Mouse (Mus musculus): Measurements from ENCODE around the gene Nudc.
A peak's percentile ranks its signal among the peaks of the same experiment; 100 is the strongest.
"Not testable (repeated sequence)": the region's sequence is repeated elsewhere in the genome, so short reads cannot be mapped to it uniquely, and the experiment has no call there.

Nudc gene

DNA sequence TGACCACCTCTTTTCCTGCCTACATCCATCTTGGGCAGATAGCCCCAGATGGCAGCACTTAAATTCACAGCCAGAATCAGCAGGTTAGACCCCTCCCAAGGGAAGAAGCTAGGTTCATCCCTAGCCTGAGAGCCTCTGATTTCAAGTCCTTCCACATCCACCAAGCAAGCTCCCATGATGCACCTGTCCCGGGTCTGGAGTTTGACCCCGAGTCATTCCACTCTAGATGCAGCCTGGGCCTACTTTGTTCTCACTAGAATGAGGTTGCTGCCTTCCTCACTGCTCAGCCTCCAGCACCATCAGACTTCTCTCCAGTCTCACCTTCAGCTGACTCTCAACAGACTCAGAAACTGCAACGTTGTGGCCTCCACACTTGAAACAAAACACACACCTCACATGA, 9.7 kb downstream of the Nudc start:
- DNase-seq (ENCODE audit: low spot score): no peak

DNA sequence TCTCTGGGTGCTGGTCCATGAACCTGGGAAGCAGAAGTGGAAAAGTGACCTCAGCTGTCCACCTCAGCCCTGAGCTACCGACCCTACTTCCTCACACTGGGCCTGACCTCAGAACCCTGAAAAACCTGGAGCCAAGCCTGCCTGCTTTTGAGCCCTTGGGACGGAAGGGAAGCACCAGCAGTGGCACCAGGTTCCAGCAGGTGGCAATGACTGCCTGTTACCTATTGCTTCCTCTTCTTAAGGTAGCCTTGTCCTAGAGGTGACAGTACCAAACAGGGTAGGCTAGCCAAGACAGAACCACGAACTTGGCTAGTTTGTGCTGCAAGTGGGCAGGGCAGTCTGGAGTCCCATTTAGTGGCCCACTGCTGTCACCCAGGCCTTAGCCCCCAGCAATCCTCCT, 13.0 kb downstream of the Nudc start:
- DNase-seq (ENCODE audit: low spot score): no peak

DNA sequence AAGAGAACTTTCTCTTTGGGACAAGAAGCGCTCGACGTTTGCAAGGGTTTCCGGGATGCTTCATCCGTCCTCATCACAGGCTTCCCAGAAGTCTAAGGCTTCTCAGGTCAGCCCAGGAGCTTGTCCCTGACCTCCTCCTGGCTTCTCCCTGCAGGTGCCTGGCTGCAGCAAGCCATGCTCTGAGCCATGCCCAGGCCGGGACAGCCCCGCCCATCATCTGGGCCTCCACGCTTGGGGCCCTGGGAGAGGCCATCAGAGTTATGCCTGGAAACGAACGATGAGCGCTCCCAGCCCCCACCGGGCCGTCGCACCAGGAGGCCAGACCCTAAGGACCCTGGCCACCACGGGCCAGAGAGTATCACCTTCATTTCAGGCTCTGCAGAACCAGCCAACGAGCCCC, 18.0 kb downstream of the Nudc start:
- DNase-seq (ENCODE audit: low spot score): no peak

DNA sequence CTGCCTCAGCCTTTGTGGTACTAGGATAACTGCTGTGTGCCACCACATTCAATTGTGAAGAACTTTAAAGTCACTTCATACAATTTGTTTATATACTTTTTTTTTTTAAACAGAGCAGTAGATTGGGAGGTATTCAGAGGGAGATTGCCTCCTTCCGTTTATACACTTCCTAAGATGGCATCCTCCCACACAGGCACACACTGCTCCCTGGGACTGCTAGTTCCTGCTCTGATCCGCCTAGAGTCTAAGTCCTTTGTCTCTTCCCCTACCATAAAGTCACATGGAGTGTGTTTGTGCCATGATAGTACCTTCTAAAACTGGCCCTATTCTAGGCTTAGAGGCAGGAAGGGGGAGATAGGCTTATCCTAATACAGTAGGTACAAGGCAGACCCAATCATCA, 24.3 kb downstream of the Nudc start:
- no peak for DNase-seq (ENCODE audit: low spot score)

DNA sequence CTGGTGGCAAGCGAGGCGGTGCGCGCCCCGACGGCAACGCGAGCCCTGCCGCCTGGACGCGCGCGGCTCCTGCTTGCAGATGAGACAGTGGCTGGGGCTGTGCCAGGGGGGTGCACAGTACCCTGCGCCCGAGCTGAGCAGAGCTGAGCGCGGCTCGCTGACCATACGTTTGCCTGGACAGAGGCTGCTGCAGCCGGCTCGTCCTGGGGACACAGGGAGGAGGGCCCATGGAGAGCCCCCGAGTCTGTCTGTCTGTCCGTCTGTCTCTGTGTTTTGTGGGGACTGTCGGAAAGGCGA, 26.5 kb downstream of the Nudc start:
- DNase-seq (ENCODE audit: low spot score): peak; percentile 60

DNA sequence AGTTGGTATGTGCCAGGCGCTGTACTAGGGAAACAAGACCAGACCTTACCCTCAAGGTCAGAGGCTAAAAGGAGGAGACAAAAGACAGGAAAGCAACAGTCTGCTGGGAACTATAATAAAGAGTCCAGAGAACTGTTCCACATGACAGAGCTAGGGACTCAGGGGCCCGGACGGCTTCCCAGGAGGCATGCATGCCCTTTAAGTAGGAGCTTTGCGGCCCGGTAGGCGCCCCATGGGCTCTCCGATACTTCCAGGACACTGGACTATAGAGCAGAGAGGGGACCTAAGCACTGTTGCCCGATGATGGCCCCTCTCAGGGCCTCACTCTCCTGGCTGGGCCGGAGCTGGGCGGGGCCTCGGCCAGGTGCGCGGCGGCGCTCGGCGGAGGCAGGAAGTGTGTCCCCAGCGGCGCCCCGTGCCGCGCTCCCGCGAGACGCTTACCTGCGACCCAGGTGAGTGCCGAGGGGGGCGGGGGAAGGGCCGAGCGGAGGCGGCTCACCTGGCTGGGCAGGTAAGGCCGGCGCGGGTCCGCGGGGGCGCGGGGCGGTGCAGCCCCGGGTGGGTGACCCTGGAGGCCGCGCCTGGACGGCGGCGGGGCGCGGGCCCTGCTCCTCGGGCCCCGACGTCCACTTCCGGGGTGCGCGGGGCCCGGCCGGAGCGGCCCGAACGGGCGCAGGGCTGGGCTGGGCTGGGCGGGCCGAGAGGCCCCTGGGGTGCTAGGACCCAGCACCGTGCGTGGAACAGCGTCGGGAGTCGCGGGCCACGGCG, 27.0 kb downstream of the Nudc start, which contains the start of gene Kdf1:
Gene Kdf1, plus strand, starts transcription at position 363 of the 768 bp plus-strand sequence.
- DNase-seq (ENCODE audit: low spot score): no peak

DNA sequence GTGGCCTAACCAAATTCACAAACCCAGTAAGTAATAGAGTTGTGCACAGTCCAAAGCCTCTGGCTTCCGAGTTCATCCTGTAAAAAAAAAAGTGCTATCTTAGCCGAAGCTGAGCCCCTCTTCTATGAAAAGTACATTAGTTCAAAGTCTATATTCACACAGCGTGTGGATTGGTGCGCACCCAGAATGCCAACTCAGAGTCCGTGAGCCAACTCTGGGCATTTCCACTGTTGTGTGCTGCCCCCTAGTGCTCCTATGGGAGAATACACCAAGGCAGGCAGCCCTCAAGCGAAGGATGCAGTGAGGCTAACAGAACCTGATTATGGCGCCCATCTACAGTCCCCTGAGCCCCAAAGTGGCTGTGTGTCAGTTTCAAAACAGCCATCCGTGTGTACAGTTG, 32.8 kb downstream of the Nudc start:
- DNase-seq (ENCODE audit: low spot score): peak; percentile 79

DNA sequence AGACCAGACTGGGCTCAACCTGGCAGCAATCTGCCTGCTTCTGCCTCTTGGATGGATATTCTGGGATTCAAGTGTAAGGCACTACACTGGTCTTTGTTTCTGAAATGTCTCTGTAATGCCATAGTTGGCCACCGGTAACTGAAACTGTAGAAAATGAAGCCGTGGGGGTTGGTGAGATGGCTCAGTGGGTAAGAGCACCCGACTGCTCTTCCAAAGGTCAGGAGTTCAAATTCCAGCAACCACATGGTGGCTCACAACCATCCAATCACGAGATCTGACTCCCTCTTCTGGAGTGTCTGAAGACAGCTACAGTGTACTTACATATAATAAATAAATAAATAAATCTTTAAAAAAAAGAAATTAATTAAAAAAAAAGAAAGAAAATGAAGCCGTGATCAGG, 33.3 kb downstream of the Nudc start:
- not testable (repeated sequence) for DNase-seq (ENCODE audit: low spot score)

DNA sequence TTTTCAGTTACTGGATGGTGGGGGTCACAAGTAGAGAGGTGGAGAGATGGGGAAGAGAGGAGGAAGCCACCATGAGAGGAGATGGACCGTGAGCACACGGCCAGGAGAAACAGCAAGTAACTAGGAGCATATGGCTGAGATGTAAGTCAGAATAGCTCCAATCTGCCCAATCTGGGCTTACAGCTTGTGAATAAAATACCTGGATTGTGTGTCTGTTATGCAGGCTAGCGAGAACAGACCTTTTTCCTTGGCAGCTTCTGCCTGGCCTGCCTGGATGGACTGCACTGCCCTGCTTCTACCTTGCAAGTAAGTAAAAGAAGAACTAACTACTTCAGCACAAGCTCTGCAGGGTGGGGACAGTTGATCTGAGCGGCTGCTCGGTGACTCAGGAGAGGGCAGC, 34.7 kb downstream of the Nudc start:
- no peak for DNase-seq (ENCODE audit: low spot score)

DNA sequence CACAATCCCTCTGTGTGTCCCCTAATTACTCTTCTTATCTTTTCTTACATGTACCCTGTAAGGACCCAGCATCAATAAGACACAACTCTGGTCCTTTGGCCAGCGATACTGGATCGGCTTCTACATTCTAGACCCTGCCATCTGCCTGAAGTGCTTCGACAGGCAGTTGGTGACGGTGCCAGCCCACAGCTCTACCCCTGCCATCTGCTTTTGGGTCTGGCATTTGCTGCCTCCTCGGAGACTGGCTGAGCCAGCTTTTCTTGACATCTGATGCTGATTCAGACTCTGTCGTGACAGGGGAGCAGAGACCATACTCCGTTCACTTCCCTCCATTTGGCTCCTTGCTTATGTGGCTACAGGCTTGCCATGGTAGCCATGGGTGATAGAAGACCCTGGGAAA, 36.8 kb downstream of the Nudc start:
- no peak for DNase-seq (ENCODE audit: low spot score)

DNA sequence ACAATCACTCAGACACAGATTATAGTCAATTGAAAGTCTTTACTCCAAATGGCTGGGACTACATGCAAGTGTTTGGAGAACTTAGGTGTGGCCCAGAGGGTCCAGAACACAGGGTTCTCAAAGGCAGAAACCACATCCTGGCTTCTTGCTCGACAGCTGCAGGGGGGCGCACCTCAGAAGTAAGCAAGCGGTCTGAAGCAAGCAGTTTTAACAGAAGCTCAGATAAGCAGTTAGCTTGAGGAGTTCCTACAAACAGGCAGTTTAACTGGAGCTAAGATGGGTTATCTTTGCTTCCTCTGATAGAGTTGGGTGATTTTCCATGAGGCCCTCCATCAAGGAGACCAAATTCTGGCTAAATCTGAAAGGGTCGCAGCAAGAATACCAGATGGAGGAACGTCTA, 39.2 kb downstream of the Nudc start:
- DNase-seq (ENCODE audit: low spot score): no peak

DNA sequence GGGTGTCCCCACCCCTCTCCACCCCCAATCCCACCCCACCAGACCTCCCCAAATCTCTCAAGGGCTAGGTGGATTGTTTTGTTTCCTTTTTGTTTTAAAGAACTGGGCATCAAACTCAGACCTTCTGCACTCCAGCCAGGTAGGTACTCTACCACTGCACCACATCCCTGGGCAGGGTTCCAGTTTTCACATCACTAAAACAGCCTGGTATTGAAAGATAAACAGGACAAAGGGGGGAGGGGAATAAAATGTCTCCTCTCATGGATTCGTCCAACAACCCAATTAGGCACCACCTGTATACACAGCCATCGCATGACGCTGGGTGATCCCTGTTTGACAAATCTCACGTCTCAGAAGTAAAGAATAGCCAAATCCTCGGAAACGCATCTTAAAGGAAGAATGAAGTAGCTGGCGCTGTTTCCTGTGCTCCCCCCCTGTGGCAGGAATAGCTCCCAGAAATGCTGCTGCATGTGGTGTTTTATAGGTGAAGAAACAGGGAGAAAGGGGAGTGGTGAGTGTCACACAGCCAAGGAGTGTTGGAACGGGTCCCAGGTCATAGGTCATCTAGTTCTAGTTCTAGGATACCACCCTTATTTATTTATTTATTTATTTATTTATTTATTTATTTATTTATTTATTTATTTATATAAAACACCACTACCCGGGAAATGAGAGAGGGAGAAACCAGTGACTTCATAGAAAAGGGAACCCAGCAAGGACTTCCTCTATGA, 40.9 kb downstream of the Nudc start:
- no peak for DNase-seq (ENCODE audit: low spot score)

DNA sequence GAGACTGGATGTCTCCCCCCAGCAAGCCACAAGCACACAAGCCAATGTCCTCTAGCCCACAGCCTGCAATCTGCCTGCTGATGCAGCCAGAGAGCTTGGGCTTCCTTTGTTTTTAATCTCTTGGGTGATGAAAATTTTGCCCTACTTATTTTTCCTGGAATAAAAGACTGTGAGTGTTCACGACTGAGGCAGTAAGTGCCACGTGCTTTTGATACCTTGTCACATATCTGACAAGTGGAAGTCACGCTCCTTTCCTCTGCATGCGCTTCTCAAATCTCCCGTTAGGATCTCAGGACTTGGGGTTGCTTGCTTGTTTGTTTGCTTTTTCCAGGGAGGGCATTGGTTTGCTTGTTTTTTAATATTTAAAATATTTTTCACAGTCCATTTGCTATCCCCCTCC, 41.5 kb downstream of the Nudc start:
- no peak for DNase-seq (ENCODE audit: low spot score)

DNA sequence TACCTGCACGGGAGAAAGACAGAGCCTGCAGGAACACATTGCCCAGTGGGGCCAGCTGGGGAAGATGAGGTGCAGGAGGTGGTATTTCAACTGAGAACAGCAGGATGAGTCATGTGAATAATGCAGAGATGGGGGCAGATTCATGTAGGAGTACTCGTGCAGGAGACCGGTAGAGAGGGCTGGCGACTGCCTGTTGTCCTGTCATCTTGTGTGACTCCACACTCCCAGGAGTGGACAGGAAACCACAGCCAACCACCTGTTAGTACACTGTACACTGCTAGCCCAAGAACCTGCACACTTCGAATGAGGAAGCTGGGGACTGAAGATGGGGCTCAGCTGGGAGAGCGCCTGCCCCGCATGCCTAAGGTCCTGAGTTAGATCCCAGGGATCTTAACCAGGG, 44.3 kb downstream of the Nudc start:
- DNase-seq (ENCODE audit: low spot score): no peak

DNA sequence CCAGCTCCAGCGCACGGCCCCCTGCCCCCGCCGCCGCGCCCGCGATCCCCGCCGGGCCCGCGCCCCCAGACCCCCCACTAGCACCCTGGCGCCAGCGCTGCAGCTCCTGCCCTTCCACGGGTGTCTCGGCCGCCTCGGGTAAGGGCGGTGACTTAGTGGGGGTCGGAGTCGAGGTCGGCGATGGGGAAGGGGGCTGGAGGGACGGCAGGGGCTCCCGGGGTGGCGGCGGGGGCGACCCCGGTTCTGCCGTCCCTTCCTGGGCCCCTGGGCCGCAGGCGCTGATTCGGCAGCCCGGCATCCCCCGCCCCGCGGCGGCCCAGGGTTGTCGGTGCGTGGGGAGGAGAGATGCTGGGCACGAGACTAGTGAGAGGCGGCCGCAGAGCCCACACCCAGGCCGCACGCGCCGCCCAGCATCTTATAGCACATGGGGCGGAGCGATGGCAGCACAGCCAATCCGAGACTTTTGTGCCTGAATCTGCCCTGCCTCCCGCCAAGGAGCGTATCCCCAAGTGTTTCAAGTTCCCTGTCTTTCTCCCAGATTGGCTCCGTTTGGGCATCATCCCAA, 47.6 kb downstream of the Nudc start, which contains the start of gene Trnp1:
Gene Trnp1, minus strand, starts transcription at position 391 of the 565 bp plus-strand sequence.
- DNase-seq (ENCODE audit: low spot score): peak; percentile 70

DNA sequence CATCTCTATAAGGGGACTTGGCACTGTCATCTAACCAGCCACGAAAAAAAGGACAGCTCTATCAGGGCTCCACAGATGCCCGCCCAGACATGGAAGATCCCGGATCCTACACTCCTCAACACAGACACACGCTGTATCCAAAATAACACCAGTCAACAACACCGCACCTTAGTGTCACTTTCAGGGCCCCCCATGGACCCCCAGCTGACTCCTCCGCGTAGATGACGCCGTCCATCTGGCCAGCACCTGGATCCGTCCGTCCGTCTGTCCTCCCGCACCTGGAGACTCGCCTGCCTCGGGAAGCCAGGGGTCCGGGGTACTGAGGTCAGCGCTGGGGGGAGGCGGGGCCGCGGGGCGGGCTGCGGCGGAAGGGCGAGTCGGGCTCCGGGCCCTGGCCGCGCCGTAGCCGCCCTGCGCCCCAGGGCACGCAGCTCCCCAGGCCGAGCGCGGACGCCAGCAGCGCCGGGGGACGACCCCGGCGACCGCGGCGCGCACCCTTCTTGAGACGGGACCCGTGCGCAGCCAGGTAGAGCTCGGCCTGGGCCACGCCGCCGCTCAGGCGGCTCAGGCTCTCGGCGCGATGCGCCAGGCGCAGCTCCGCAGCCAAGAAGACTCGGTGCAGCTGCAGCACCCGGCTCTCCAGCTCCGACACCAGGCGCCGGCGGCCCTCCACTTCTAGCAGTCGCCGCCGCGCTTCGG, 48.2 kb downstream of the Nudc start:
- no peak for DNase-seq (ENCODE audit: low spot score)

DNA sequence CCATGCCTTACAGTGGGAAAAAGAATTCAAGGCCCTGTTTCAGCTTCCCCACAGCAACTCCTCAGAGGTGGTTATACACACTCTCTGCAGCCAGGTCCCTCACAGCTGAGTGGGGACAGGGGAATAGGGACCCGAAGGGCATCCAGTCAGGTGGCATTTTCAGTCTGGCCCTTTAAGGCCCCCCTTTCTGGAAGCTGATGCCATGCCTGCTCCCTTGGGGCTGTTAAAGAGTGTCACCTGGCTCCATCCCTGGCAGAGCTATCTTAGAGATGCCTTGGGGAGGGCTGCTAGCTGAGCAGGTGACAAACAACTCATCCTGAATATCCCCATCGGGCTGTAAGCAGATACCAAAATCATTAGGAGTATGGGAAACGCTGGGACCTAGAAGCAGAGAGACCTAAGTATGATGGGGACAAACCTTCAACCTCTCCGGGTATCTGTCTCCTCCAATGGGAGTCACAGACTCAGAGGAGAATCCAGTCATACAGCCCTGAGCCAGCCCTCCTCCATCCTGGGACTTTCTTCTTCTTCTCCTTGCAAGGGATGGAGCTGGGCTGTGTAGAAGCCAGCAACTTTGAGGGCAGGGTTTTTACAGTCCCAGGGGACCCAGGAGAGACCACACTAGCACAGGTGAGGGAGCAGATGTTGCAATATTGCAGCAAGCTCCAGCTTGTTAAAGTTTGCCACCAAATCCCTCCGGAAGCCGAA, 48.9 kb downstream of the Nudc start:
- no peak for DNase-seq (ENCODE audit: low spot score)

DNA sequence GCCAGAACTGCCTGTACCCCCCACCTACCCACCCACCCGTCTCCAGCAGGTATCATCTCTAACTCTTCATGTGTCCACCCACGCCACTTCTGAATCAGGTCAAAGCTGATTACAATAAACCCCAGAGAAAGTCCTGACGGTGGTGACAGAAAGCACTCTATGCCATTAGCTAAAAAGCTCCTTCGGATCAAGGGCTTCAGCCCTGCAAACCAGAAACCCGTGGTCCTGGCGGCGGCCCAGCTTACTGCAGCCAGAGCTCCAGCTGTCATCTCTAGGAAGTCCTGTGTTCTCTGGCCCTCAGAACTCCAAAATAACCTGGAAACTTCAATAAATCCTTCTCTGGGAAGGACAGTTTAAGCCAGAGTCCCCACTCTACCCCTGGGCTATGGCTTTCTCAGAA, 50.1 kb downstream of the Nudc start:
- DNase-seq (ENCODE audit: low spot score): peak; percentile 76

DNA sequence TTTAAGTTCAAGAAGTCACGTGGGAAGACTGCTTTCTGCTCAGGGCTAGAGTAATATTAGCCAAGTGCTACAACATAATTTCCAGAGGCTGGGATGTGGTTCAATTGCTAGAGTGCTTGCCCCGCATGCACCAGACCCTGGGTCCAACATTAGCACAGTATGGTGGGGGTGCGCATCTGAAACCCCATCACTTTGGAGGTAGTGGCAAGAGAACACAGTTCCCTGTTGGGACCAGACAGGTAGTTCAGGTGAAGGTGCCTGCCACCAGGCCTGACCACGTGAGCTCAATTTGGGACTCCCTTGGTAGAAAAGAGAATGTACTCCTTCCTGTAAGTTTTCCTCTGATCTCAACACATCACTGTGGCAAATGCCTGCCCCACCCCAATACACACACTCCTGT, 50.9 kb downstream of the Nudc start:
- no peak for DNase-seq (ENCODE audit: low spot score)

DNA sequence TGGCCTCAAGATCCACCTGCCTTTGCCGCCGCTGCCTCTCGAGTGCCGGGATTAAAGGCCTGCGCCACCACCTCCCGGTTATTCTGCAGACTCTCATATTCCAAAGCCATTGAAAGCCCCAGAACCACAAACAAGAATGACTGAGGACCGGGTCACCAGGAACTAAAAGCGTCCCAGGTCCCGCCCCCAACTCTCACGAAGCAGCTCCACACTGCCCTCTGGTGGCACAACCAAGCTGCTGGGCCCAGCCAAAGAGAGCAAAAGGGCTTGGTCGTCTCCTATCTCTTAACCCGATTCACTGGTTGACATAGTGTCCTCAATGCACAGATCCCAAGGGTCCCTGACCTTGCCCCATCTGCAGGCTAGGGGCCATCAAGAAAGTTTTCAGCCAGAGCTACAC, 51.4 kb downstream of the Nudc start:
- DNase-seq (ENCODE audit: low spot score): peak; percentile 96

DNA sequence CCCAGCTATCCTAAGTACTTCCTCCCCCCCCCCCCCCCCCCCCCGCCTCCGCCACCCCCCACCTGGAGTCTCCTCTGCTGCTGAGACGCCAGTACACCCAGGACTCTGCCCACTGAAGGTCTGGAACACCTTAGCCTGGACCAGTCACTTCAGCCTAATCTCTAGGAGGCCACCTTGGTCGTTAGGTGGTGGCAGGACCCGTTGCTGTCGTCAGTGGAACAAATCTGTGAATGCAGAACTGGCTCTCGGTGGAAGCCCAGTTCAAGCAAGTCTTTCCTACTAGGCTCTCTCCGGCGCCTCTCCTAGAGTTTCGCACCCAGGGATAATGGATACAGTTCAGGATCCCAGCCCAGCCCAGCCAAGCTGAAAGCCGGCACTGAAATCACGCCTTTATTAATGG, 51.9 kb downstream of the Nudc start:
- no peak for DNase-seq (ENCODE audit: low spot score)

DNA sequence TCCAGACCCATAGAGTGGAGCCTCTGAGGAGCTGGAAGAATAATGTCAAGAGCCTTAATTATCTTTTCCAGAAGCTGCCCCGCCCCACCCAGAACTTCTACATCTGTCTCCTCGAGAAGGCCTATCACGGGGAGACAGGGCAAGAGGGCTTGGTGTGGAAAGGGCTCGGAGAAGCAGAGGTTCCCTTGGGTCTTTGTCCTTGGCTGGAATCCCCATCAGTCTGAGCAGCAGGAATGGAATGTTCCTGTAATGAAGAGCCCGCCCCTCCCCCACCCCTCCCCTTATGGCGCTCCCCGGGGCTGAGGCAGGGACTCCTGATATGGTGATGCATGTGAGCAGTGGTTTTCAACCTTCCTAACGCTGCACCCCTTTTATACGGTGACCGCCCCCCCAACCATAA, 54.0 kb downstream of the Nudc start:
- DNase-seq (ENCODE audit: low spot score): no peak
